Mouse (Mus musculus): ENCODE data around the gene Nxph3. TPM values are rescaled to one million over a fixed set of nuclear protein-coding genes. Genes with fewer than 3 reads are reported as not detected.

Nxph3 gene
- polyA plus RNA-seq, 1 experiment from 2014 or later, result 0.75 TPM

GRCm38 (mm10) chr11:95513461-95514297 is 691 bp downstream of the Nxph3 start:
- ATAC-seq (replicated peaks; ENCODE audit: low FRiP score, low read depth) (no peak; the same call in 1 of the 2 replicates), DNase-seq (ENCODE audit: low spot score) (no peak)
- peak overlapping the region; percentile 23; the same call in 1 of the 2 replicates for H3K9ac ChIP-seq (ENCODE audit: low read depth, low read length)
- H3K4me1 ChIP-seq (replicated peaks; ENCODE audit: insufficient read depth, low read length), result no peaks in the 10 kb centered on the region; the same call in 1 of the 2 replicates
- no peak for TF ChIP-seq CTCF (IDR thresholded peaks at IDR 0.05; ENCODE audit: low read depth)
- H3K36me3 ChIP-seq (ENCODE audit: insufficient read depth, low read length), result no peaks in the 10 kb centered on the region
- peaks cover 28% of the 10 kb centered on the region; the same call in 1 of the 2 replicates for H3K27me3 ChIP-seq (ENCODE audit: insufficient read depth, low read length)
- H3K9me3 ChIP-seq (replicated peaks; ENCODE audit: low read length), result no peaks in the 10 kb centered on the region
- H3K4me3 ChIP-seq (replicated peaks; ENCODE audit: low read depth, low read length), result peak overlapping the region; percentile 46
- WGBS, result 2% methylated on average over 52 of the region's 66 CpGs
- no peak overlapping the region for H3K27ac ChIP-seq
- peak overlapping the region; percentile 82 for H3K4me2 ChIP-seq (ENCODE audit: low read length)

GRCm38 (mm10) chr11:95512383-95512782 is 2.0 kb downstream of the Nxph3 start:
- no peaks in the 10 kb centered on the region for H3K9me3 ChIP-seq (replicated peaks; ENCODE audit: low read length)
- 71% methylated on average over 6 of the region's 6 CpGs for WGBS
- H3K4me3 ChIP-seq (replicated peaks; ENCODE audit: low read depth, low read length), result no peak overlapping the region
- no peak for DNase-seq (ENCODE audit: low spot score)
- no peaks in the 10 kb centered on the region for H3K36me3 ChIP-seq (ENCODE audit: insufficient read depth, low read length)
- H3K4me1 ChIP-seq (replicated peaks; ENCODE audit: insufficient read depth, low read length), result no peaks in the 10 kb centered on the region; the same call in 1 of the 2 replicates
- H3K27me3 ChIP-seq (ENCODE audit: insufficient read depth, low read length), result peaks cover 27% of the 10 kb centered on the region; the same call in 1 of the 2 replicates
- no peak overlapping the region for H3K4me2 ChIP-seq (ENCODE audit: low read length)
- no peak overlapping the region for H3K27ac ChIP-seq
- ATAC-seq (replicated peaks; ENCODE audit: low FRiP score, low read depth), result no peak
- TF ChIP-seq CTCF (IDR thresholded peaks at IDR 0.05; ENCODE audit: low read depth), result no peak
- H3K9ac ChIP-seq (ENCODE audit: low read depth, low read length), result no peak overlapping the region

GRCm38 (mm10) chr11:95511919-95512318 is 2.5 kb downstream of the Nxph3 start:
- DNase-seq (ENCODE audit: low spot score) (no peak), ATAC-seq (replicated peaks; ENCODE audit: low FRiP score, low read depth) (no peak)
- Histone ChIP-seq H3K9ac (ENCODE audit: low read depth, low read length) (no peak overlapping the region), H3K4me1 (replicated peaks; ENCODE audit: insufficient read depth, low read length) (no peaks in the 10 kb centered on the region; the same call in 1 of the 2 replicates), H3K27ac (no peak overlapping the region), H3K36me3 (ENCODE audit: insufficient read depth, low read length) (no peaks in the 10 kb centered on the region), H3K4me3 (replicated peaks; ENCODE audit: low read depth, low read length) (no peak overlapping the region), H3K27me3 (ENCODE audit: insufficient read depth, low read length) (peaks cover 22% of the 10 kb centered on the region; the same call in 1 of the 2 replicates), H3K9me3 (replicated peaks; ENCODE audit: low read length) (no peaks in the 10 kb centered on the region), H3K4me2 (ENCODE audit: low read length) (no peak overlapping the region)
- TF ChIP-seq CTCF (IDR thresholded peaks at IDR 0.05; ENCODE audit: low read depth), result no peak
- WGBS, result 95% methylated on average over 1 of the region's 1 CpGs

- Histone ChIP-seq H3K4me3 (replicated peaks; ENCODE audit: low read depth, low read length) (no peak overlapping the region), H3K27ac (no peak overlapping the region), H3K27me3 (ENCODE audit: insufficient read depth, low read length) (peaks cover 20% of the 10 kb centered on the region; the same call in 1 of the 2 replicates), H3K36me3 (ENCODE audit: insufficient read depth, low read length) (no peaks in the 10 kb centered on the region), H3K9ac (ENCODE audit: low read depth, low read length) (no peak overlapping the region), H3K4me2 (ENCODE audit: low read length) (no peak overlapping the region), H3K4me1 (replicated peaks; ENCODE audit: insufficient read depth, low read length) (no peaks in the 10 kb centered on the region; the same call in 1 of the 2 replicates), H3K9me3 (replicated peaks; ENCODE audit: low read length) (no peaks in the 10 kb centered on the region)
- ATAC-seq (replicated peaks; ENCODE audit: low FRiP score, low read depth), result no peak
- TF ChIP-seq CTCF (IDR thresholded peaks at IDR 0.05; ENCODE audit: low read depth), result no peak
- 86% methylated on average over 12 of the region's 12 CpGs for WGBS
- DNase-seq (ENCODE audit: low spot score), result no peak
Measured at GRCm38 (mm10) chr11:95510631-95511030, 3.7 kb downstream of the Nxph3 start.

GRCm38 (mm10) chr11:95509126-95509717 is 5.1 kb downstream of the Nxph3 start:
- WGBS, result 80% methylated on average over 6 of the region's 6 CpGs
- H3K4me3 ChIP-seq (replicated peaks; ENCODE audit: low read depth, low read length), result no peak overlapping the region
- ATAC-seq (replicated peaks; ENCODE audit: low FRiP score, low read depth), result no peak
- no peaks in the 10 kb centered on the region for H3K9me3 ChIP-seq (replicated peaks; ENCODE audit: low read length)
- no peak overlapping the region for H3K9ac ChIP-seq (ENCODE audit: low read depth, low read length)
- H3K4me2 ChIP-seq (ENCODE audit: low read length), result no peak overlapping the region
- H3K27me3 ChIP-seq (ENCODE audit: insufficient read depth, low read length), result peaks cover 11% of the 10 kb centered on the region; the same call in 1 of the 2 replicates
- TF ChIP-seq CTCF (IDR thresholded peaks at IDR 0.05; ENCODE audit: low read depth), result peak; percentile 59
- no peaks in the 10 kb centered on the region for H3K36me3 ChIP-seq (ENCODE audit: insufficient read depth, low read length)
- no peak overlapping the region for H3K27ac ChIP-seq
- H3K4me1 ChIP-seq (replicated peaks; ENCODE audit: insufficient read depth, low read length), result peaks cover 4% of the 10 kb centered on the region; the same call in 1 of the 2 replicates
- DNase-seq (ENCODE audit: low spot score), result peak; percentile 19

GRCm38 (mm10) chr11:95508211-95508926 is 6.0 kb downstream of the Nxph3 start:
- Histone ChIP-seq H3K9me3 (replicated peaks; ENCODE audit: low read length) (no peaks in the 10 kb centered on the region), H3K9ac (ENCODE audit: low read depth, low read length) (no peak overlapping the region), H3K4me3 (replicated peaks; ENCODE audit: low read depth, low read length) (no peak overlapping the region), H3K4me2 (ENCODE audit: low read length) (peak overlapping the region; percentile 27; the same call in 1 of the 2 replicates), H3K36me3 (ENCODE audit: insufficient read depth, low read length) (no peaks in the 10 kb centered on the region), H3K27ac (no peak overlapping the region), H3K27me3 (ENCODE audit: insufficient read depth, low read length) (peaks cover 9% of the 10 kb centered on the region; the same call in 1 of the 2 replicates), H3K4me1 (replicated peaks; ENCODE audit: insufficient read depth, low read length) (0 out of 2 replicates have a peak, but pooled peaks cover 9% of the 10 kb centered on the region)
- peak; percentile 49 for DNase-seq (ENCODE audit: low spot score)
- ATAC-seq (replicated peaks; ENCODE audit: low FRiP score, low read depth), result no peak
- WGBS, result 40% methylated on average over 13 of the region's 13 CpGs
- TF ChIP-seq CTCF (IDR thresholded peaks at IDR 0.05; ENCODE audit: low read depth), result no peak

Measured in kidney, postnatal 0 days (tissue).